Mouse (Mus musculus) v-Abl transformed pro-B cells (cell line): ENCODE measurements around the gene Dcbld1.
"Not testable (repeated sequence)": the region's sequence is repeated elsewhere in the genome, so short reads cannot be mapped to it uniquely, and the experiment has no call there.

ENCODE experiments used
- in situ Hi-C, 2 experiments: fragments of 400-800 bp; cut with MboI; formaldehyde crosslinking; loops; one replicate each; pipeline ENCODE4 v1.15.1; 2025; ENCODE audit not compliant: unreplicated experiment in 2 of 2

Gene Dcbld1

DNA sequence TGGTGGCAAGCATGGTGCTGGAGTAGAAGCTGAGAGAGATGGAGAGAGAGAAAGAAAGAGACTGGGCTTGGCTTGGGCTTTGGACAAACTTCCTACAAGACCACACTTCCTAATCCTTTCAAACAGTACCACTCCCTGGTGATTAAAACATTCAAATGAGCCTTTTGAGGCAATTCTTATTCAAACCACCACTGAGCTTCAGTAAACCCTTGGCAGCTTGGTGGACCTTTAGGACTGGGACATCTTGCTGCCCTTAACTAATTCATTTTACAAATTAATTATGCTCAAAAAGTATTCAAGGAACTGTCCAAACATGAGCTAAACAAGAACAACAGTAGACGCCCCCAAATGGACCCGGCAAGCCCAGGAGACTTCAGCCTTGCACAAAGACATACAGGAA lies 62.5 kb downstream of the Dcbld1 start:
- in situ Hi-C loops, result no loop called here

DNA sequence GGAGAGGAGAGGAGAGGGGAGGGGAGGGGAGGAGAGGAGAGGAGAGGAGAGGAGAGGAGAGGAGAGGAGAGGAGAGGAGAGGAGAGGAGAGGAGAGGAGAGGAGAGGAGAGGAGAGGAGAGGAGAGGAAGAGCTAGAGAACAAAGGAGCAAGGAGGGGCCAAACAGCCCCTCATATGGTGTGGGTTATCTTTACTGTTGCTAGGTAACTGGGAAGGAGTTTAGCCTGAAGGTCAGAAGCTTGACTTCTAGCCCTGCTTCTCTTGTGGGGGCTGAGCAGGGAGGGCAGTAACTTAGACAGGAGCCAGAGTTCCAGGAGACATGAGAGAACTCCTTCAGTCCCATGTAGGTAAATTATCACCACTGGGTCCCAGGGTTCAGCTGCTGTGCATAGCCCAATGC lies 65.1 kb downstream of the Dcbld1 start:
- in situ Hi-C loops, result not testable (repeated sequence)

DNA sequence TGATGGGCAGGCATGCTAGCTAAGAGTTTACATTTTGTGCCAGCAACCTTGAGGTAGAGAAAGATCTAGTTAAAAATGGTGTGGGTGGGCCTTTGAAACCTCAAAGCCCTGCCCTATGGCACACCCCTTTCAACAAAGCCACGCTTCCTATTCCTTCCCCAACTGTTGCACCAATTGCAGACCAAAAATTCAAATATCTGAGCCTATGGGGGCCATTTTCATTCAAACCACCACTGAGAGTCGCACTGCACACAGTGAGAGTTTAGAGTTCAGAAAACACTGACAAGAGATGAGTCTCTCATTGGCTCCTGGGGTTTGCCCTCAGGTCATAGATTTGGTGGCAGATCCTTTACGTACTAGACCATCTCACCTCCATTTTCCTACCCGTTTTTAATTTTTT lies 68.3 kb downstream of the Dcbld1 start:
- in situ Hi-C loops, result no loop called here

DNA sequence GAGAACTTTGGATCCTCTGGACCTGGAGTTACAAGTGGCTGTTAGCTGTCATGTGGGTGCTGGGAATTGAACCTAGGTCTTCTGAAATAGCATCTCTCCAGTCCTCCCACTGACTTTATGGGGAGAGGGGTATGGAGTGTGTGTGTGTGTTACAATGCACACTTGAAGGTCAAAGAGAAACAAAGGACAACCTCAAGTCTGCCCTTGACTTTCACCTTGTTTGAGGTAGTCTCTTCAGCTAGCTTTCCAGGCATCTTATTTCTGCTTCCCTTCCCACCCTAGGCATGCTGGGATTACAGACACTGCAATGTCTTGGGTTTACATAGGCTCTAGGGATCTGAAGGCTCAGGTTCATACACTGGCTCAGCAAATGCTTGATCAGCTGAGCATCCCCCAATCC lies 68.9 kb downstream of the Dcbld1 start:
- in situ Hi-C loops, result no loop called here

DNA sequence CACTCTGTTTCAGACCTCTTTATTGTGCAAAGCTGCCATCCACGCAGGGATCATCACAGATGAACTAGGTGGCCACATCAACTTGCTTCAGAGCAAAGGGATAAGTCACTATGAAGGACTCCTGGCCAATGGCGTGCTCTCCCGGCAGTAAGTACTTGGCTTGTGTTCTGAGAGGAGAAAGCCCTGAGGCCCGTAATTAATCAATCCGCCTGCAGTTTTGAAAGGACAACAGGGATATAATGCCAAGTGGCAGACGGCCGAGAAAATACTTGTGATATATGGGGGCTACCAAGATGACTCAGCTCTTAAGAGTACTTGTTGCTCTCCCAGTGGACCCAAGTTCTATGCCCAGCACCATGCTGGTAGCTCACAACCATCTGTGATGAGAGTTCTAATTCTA lies 71.2 kb downstream of the Dcbld1 start:
- in situ Hi-C loops, result no loop called here

DNA sequence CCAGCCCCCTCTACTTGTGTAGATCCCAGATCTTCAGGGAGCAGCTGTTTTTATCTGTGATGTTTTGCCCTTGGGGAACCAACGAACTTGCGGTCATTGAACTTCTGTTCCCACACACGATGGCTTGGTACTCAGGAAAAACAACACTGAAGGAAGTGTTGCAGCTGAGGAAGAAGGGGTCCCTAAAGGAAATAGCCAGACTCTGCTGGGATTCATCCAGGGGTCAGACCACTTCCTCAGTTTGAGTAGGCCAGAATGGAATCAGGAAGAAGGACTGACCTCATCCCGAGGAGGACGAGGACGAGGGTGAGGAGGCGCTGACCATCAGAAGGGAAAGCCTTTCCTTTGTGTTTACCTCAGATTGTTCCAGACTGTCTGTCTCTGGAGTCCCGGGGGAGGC lies 75.8 kb downstream of the Dcbld1 start:
- in situ Hi-C loops, result no loop called here

DNA sequence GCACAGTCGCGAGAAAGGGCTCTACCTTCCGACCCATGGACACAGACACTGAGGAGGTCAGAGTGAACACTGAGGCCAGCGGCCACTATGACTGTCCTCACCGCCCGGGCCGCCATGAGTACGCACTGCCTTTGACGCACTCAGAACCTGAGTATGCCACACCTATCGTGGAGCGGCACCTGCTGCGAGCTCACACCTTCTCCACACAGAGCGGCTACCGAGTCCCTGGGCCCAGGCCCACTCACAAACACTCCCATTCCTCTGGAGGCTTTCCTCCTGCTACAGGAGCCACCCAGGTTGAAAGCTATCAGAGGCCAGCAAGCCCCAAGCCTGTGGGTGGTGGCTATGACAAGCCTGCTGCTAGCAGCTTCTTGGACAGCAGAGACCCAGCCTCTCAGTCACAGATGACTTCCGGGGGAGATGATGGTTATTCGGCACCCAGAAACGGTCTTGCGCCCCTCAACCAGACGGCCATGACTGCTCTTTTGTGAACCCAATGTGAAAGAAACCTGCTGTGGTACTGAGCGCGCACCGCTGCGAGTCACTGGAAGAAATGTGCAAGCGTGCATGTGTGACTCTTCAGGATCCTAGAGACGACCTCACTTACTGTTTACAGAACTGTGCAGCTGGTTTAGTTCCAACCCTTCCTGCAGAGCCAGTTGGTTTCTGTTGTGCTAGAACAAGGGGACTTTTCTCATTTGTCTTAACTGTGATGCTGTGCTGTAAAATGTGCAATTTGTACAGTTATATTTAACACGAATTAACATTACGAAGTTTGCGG lies 86.3 kb downstream of the Dcbld1 start:
- in situ Hi-C loops, result no loop called here

DNA sequence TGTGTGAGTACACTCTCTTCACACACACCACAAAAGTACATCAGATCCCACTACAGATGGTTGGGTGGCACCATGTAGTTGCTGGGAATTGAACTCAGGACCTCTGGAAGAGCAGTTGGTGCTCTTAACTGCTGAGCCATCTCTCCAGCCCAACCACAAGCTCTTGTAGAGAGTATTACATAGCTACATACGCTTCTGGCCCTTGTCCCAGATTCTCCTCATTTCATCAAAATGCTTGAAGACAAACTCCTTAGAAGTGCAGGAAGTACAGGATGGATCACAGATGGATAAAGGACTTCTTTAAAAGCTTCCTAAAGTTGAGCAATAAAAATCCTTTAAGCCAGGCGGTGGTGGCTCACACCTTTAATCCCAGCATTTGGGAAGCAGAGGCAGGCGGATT lies 88.5 kb downstream of the Dcbld1 start:
- in situ Hi-C loops, result no loop called here

DNA sequence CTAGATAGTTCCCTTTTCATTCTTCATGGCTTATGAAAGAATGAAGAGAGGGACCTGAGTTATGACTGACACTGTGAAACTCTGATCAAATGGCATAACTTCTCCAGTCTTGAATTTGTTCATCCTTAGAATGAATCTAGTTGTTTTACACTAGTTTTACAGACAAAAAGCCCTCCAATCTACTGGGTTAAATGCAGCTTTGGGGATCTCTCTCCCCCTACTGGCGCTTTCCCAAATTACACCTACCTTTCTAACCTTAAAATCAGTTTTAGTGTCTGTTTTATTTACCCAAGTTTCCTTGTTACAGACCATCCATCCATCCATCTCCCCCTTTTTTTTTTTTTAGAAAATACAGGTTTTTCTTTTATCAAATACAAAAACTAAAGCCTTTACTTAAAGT lies 97.6 kb downstream of the Dcbld1 start:
- in situ Hi-C loops, result loop anchor here (5.0 to 10.0 kb wide), 3 partner anchors 54 to 104 kb away; partner anchors contain the start of genes Gopc (in 2 of the 2), Nepn (in 2 of the 2) and Dcbld1 (in 1 of the 2)

DNA sequence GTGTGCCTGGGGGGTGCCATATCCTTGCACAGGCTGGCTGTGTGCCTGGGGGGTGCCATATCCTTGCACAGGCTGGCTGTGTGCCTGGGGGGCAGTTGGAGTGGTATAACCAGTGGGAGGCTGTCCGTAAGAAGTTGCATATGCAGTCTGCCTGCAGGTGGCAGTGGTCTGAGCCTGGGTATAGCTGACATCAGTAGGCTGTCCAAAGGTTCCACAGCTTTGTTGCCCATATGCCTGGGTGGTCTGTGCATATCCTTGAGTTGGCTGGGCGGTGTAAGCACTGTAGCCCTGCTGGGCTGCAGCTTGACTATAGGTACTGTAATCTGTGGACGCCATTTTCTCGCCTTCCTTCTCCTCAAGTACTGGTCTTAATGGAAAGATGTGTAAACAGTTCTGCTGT lies 109.9 kb downstream of the Dcbld1 start:
- in situ Hi-C loops, result not testable (repeated sequence)

DNA sequence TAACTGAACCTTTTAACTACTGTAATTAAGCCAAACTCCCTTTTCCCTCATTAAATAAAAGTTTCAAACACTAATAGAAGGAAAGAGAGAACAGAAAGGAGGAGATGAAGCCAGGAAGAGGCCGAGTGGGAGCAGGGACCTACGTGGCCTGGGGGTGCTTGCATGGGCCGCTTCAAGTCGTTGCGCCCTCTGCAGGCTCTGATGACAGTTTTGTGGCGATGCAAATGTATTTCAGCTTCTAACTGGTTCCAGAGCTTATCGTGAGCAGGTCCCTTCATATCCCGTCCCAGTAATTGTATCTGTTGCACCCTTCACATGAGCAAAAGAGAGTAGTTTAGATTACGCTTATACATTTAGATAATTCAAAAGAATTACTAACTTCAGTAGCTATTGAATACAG lies 119.8 kb downstream of the Dcbld1 start:
- in situ Hi-C loops, result no loop called here

DNA sequence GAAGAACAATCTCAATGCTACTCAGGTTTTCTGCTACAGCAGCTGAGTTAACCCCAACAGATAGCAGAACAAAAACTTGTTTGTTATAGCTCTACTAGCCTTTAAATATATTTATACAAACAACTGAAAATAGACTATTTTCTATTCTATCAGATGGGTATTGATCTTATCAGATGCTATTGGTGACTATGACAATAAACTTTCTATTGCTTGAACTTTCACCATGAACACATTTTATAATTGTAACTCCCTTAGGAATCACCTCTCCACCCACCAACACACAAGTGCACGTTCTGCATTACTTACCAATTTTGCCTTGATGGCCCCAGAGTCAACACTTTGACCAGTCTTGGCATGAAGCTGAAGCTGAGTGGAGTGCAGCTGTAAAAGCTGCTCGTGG lies 125.0 kb downstream of the Dcbld1 start, which contains the start of gene Gm26741:
Gm26741 (plus strand) TSS at position 301 of the 400 bp plus-strand sequence.
- in situ Hi-C loops, result no loop called here

DNA sequence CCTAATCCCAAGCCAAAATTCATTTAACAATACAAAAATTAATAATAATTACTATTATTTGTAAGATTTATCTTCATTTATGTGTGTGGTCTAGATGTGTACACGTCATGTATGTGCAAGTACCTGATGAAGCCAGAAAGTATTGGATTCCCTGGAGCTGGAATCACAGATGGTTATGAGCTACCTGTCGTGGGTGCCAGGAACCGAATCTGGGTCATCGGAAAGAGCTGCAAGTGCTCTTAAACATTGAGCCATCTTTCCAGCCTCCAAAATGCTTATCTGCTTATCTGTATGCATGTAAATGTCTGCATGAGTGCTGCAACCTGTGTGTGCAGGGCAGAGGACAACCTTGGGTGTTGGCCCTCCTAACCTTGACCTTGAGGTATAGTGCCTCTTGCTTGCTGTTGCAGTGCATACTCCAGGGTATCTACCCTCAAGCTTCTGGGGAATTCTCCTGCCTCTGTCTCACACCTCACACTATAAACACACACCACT lies 126.9 kb downstream of the Dcbld1 start:
- in situ Hi-C loops, result no loop called here

DNA sequence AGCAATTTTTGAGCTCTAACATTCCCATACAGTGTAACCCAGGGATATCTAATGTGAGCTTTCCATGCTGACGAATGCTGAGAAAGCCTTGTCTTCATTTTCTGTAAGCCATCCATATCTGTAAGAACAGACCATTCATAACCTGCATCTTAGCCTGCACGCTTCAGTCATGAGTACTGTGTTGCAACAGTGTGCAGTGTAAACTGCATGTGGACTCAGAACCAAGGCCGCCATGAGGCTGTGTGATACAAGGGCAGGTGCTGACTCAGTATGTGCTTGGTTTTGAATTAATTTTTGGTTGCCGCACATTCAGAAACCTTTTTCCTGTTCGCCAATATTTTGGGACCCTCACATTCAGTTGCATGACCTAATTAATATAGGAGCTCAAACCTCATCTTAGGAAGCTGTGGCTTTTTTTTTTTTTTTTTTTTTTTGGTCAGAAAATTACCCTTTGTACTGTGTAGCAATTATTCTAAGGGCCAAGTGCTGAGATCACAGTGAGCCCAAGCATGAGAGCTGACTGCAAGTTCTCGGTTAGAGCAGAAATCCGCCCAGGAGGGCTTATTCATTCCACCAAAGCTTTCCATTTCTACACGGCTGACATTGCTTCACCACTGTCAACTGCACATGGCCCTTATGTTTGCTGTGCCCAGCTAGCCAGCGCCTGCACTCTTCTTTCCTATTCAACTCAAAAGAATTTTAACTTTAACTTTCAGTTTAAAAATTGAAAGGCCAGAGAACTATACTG lies 127.6 kb downstream of the Dcbld1 start:
- in situ Hi-C loops, result no loop called here

DNA sequence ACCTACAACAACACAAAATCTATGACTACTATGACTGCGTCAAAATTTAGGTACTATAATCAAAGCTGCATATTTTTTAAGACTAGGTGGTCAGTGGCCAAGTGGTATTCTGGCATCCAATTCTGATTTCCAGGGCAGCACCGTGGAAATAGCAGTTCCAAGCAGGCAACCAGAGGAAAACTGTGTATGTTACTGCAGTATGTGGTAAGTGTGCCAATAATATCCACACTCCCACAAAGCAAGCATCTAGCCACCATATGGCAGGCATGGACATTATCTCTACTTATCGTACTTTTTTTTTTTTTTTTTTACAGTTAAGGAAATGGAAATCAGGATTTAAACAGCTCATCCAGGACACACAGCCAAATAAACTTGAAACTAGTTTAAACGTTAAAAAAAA lies 135.0 kb downstream of the Dcbld1 start:
- in situ Hi-C loops, result no loop called here
